Mouse (Mus musculus): ENCODE measurements at regions not wholly inside any gene's neighbourhood (a gene's known extent, or its start where the extent isn't known, plus 50 kb on each side); places are given as distances from the start of the nearest gene placed in this dataset.

DNA sequence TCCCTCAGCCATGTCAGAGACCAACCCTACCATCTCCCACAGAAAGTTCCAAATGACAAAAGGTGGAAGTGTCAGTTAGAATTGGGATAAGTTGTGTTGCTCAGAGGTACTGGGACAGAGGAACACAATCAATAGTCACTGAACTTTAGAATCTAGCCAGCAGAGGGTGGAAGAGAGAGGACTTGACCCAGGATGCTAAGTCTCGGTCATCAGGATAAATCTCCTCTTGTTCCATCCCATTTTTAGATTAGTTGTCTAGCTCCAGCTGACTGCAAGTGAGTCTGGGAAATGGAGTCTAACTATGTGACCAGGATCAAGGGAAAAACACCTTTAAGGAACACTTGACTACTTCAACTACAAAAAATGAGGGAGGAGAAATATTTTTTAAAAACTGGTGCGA, 91.5 kb downstream of the Fam84b start:
- no peak for DNase-seq

DNA sequence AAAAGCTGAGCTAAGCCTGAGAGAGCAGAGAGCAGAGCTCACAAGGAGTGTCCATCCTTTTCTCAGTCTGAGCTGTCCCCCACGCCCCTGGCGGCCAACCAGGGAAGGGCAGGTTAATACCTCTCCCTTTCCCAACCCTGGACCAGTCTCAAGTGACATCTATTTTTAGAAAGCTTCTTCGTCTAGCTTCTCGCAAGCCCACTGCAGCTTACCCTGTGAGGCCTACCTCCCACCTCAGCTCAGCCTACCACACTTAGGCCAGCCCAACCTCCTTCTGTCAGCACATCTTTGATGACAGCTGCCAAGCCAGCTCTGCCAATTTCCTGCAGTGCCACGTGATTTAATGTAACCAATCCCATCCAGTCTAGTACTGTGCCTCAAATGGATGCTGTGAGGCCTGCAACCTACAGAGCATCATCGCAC, 93.6 kb downstream of the Fam84b start:
- DNase-seq = no peak

DNA sequence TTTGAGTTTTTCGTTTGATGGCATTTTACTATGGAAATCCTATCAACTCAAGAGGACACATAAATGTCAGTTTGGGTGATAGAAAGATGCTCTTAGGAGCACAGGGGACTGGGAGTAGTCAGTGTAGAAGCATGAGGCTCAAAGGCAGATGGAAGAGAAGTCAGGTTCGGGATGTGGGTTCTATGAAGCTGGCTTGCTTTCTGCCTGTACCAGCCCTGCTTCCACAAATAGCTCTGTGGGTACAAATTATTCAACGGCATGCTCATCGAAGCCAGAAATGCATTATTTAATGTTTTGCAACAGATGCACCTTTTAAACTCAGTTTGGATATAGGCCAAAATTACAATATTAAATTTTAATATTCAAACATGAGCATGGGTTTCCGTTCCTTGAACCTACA, 99.3 kb downstream of the Fam84b start:
- DNase-seq = no peak

DNA sequence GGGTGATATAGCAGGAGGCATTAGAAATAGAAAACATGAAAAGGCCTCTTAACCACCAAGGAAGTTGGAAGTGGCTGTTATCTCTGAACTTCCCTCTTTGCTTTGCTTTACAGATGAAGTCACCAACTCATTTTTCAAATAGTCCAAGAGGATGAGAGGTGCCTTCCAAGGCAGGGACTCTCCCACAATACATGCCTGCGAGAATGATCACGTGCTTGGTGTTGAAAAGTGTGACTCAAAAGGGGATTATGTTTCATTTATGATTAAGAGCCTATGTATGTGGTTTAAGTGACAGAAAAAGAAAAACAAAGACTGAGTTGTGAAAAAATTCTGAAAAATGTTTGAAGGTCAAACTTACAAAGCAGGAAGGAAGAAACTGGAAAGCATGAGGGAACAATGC, 114.0 kb downstream of the Fam84b start:
- DNase-seq = no peak

DNA sequence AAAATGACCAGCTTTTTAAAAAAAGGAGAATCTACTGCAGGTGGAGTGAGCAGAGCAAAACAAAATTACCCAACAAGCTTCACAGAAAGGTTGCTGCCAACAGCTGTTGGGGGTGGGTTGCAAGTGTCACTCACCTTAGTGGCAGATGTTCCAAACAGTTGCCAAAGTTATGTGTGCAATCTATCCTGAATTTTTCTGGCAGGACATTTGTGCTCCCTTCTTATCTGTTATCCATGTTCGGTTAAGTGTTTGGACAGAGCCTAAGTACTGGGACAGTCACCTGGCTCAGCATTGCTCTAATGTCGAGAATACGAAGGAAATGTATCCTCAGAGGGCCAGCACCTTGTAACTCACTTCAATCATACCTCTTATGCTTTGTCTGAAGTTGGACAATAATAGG, 115.3 kb downstream of the Fam84b start:
- no peak for DNase-seq

DNA sequence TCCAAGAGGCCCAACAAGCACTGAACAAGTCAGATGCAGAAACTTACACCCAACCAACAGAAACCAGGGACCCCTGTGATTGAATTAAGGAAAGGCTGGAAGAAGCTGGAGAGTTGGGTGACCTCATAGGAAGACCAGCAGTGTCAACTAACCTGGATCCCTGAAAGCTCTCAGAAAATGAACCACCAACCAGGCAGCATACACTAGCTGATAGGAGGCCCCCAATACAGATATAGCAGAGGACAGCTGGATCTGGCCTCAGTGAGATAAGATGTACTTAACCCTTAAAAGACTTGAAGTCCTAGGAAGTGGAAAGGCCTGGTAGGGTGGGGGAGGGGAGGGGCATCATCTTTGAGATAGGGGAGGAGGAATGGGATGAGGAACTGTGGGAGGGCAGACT, 121.2 kb downstream of the Fam84b start:
- DNase-seq = no peak

DNA sequence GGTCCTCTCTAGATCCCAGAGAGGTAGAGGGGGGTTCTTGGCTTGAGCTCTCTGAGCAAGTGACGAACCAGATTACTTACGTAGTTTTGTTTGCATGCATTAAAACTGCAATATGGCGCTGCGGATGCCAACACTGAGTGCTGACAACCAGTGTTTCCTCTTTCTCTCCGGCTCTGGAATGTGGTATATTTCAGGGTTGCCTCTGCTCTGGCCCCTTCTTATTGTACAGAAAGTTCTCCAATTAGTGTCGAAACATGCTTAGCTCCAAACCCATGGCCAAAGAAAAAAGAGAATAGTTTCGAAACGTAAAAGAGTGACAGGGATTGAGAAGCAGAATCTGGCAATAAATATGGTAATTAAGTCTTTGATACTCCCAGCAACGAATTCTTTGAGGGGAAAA, 124.8 kb downstream of the Fam84b start:
- DNase-seq = no peak

DNA sequence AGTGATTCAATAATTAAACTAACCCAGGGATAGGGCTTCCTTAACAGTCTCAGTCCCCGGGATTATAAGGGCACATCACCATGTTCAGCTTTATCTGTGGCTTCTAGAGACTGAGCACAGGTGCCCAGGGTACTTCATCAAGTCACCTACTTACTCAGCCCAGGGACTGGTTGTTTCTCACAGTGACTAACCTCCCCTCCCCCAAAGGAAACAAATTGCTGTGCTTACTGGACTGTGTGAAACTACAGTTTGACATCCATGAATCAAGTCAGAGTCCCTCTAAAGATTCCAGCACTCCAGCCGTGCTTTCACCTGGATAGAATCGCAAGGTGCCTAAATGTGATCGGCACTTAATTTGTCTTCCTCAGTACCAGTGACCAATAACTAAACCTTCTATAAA, 125.2 kb downstream of the Fam84b start:
- DNase-seq = no peak

DNA sequence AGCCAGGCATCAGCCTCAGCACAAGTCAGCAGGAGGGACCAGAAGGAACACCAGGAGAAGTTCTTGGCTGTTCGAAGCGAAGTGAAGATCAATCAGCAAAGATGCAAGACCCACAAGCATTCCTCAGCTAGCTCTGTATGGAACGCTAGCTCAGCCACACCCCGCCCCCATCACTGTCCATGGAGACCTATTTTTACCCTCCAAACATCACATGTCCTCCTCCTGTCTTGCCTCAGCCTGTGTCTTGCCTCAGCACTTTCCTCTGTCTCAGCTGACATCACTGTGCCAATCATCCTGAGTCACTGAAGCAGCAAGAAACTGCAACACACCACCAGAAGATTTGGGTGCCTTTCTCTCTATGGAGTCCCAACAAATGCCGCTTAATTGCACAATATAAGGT, 134.2 kb downstream of the Fam84b start:
- DNase-seq = no peak

DNA sequence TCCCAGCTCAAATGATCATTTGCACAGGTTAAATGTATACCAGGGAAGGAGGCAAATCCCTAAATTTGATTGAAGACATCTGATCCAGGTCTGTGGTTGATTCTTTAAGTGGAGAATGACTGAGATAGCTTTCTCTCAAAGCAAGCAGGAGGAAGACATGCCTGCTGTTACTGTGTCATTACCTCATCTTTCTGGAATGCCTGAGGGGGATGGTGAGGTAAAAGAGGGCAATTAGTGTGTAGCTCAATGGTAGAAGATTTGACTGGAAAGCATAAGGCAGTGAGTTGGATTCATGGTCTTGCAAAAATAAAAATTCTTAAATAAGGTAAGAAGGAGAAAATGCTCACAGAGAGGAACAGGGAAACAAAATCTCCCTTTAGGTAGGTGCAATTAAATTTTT, 144.9 kb downstream of the Fam84b start:
- no peak for DNase-seq

DNA sequence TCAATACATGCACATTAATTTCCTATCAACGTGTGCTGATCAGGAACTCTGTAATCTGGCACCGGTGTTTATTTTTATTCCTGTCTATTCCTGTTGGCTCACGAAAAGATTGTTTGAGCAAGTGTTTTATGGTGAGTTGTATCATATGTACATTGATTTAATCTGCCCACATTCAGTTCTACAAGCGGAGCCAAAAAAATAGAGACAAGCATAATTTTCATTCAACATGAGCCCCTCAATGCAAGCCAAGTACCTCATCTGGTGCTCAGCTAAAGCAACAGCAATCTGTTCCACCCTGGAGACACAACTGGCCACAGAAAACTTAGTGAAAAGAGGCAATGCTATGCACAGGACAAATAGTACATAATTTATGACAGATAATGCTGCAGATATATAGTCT, 147.6 kb downstream of the Fam84b start:
- no peak for DNase-seq

DNA sequence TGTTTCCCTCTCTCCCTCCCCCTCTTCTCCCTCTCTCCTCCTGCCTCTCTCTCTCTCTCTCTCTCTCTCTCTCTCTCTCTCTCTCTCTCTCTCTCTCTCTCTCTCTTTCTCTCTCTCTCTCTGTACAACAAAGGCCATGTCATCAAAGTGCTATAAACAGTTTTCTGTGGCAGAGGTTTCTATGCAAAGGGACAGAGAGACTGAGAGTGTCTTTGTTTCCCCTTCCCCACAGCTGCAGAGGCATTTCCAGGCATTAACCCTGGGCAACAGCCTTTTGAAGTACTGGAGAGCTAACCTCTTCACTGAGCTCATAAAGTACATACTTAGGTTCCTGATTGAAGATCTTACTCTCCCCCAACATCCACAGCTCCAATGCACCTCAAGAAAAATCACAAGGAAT, 152.3 kb downstream of the Fam84b start:
- no peak for DNase-seq

DNA sequence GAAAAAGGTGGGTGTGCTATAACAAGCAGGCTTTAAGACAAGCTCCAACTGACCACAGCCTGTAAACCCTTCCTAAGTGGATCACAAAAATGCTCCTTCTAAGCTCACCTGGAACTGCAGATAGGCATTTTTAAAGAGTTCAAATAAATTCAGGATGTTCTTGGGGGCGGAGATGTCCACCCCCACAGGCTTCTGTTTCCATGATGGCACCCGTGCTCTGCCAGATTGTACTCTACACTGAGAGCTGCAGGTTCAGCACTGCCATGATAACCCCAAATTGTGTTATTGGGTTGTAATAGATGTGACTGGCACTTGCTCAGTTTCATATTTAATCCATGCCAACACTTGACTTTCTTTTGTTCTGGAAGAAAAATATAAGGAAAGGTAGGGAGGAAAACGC, 158.8 kb downstream of the Fam84b start:
- DNase-seq = no peak

DNA sequence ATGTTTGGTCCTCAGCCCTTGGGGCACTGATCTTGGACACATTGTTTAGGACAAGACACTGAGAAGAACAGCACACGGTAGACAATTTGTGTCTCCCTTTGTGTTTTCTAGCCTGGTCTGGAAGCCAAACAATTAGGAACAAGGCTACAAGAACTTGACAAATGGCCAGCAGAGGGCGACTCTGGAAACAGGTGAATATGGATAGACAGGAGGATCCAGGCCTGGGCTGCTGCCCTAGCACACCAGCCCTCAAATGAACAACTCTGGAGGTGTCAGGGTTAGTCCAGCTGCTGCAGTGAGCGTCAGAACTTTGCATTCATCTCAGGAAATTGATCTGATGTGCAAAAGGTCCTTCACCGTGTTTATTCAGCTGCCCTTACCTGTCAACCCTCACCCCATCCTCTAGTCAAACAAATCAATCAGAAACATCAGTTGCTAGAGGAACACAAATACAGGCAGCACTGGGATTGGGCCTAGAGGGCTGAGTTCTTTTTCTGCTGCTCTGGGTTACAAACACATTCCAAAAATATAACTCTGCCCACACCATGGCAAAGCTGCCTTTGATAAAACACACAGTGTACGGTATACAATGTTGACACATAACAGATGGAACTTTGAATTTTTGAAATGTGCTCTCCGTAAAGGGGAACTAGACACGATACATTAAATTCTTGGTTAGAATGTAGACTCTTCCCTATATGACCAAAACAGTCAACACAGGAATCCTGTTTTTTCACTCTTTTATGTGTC, 159.7 kb downstream of the Fam84b start:
- no peak for DNase-seq

DNA sequence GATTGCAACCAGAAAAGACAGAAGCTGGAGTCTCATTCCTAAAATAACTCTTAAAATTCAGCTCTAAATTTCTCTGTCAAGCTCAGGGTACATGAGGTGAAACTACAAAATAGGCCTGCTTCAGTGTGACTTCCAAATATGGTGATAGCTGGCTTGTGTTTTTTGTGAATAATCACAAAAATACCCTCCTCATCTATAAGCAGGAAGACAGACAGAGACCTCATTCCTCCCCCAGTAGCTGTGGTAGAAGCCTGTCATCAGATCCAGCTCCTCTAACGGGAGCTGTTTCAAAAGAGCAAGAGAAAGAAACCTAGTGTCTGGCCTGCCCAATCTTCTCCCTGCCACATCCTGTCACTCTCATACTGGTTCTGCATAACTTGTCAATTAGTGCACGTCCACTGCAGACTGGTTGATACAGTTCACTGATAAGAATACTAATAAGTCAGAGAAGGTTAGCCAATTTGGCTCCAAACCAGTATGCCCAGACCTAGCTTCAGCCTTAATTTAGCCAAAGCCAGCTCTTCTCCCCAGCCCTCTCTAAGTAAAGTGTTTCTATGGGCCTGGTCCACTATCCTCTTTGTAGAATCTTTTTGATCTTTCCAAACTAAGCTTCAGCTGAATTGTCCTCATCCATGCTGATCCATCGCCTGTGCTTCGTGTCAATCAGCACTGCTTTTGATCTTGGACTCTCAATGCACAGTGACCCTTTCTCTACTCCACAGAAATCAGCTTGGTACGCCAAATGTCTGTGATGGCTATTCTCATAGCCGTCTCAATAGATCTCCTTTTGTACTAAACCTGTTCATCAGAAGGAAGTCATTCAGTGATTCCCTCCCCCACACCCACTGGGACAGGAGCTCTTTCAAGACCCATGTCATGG, 160.6 kb downstream of the Fam84b start:
- no peak for DNase-seq

DNA sequence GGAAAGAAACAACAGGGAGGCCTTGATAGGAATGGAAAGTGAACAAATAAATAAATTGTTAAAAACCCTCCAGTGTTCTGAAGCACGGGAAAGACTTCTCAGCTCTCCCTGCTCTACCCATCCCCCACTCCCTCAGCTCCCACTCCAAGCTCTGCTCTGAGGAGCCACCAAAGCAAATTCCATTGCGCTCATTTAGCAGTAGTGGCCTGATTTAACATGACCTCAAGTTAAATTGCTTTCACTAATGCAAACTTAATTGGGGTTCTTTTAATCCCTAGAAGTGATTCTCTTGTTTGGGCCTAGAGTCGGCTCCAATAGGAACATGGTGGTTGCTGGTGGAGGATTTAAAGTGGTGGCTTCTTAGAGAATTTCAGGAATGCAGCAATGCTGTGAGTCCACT, 161.4 kb downstream of the Fam84b start:
- DNase-seq = no peak

DNA sequence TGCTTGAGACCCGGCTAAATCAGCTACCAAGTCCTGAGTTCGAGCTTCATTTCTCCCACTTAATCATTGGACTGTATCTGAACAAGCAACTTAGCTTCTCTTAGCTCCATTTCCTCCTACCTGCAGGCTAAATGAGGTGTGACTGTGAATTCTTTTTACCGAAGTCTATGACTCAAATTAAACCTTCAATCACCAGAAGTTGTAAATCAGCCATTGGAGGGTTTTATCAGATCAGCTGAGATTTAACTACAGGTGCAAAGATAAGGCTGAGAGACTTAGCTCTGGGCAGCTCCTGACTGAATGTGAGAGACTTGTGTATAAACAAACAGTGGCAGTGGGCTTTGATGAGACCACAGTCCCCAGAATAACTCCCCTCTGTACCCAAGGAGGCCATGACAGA, 176.2 kb downstream of the Fam84b start:
- DNase-seq = no peak

DNA sequence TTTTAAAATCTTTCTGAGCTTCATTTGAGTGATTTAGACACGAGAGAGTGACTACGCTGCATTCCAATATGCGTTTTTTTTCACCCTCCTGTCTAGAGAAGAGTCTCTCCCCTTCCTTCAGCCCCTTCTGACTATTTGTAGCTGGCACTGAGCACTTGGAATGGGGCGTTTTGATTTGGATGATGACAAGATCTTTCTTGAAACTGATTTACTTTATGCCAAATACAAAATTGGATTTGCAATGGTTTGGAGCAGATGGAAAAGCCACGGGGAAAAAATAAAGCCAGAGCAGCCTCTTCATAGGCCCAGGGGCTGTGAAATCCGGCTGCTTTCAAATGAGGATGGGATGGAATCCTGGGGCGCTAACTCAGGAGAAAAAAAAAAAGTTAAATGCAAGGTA, 196.0 kb downstream of the Fam84b start:
- no peak for DNase-seq

DNA sequence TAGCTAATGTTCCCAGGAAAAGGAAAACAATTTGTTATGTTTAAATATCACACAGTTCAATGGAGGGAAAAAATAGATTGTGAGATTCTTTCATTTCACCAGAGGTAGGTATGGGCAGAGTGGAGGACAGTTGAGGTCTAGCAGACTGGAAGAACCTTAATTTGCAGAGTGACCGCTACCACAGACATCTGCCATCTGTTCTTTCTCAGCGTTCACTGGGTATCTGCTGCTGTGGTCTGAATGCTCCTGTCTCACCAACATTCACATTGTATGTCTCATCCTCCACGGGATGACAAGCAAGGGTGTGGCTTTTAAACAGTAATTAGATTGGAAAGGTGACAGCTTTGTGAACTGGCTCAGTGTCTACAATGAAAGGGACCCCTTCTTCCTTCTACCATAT, 198.5 kb downstream of the Fam84b start:
- no peak for DNase-seq

DNA sequence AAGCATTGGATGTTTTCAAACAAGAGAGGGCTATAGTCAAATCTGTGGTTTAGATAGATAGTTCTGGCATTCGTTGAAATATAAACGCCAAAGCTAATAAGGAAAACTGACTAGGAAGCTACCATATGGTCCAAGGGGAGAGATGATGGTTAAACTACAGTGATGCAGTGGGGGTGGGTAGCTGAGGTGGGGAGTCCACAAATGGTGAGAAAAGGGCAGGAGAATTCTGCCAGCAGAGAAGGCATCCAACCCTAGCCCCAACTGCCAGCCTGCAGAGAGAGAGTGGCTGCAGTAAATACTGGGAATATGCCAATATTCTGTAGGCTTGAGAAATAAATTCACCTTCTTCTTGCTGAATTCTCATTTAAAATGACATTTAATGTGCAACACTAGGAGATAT, 204.3 kb downstream of the Fam84b start:
- DNase-seq = no peak

DNA sequence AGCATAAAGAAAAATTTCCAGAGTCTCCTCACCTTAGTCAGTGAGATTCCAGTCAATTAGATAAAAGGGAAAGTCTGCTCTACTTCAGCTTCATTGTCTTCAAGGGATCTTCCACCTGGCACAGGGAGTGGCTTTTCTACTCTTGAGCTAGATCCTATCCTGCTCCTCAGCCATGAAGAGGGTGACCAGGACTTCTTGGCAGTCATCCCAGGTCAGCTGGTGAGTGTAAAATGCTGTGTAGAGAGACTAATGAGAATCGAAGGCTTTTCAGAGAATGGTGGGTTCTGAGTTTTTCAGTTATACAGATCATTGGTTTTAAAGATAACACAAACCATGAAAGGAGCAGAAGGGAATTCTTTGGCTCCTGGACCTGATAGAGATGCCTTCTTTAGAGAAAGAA, 211.8 kb downstream of the Fam84b start:
- DNase-seq = no peak

DNA sequence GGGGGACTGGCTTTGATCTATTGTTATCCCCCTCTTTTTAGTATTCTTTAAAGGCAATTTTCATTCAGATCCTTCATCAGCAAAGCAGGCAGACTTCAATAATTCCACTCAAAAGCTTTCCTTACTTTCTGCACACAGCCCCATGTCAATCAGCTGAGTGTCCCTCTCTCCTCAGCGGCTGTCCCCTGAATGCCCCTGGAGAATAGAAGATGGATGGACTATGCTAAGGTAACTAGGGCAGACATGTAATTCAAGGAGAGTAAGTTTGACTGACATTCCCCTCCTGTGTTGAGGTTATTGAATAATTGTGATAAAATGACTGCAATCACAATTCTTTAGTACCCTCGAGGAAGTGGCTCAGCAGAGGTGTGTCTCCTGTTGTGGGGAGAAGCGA, 220.1 kb downstream of the Fam84b start:
- DNase-seq = no peak

DNA sequence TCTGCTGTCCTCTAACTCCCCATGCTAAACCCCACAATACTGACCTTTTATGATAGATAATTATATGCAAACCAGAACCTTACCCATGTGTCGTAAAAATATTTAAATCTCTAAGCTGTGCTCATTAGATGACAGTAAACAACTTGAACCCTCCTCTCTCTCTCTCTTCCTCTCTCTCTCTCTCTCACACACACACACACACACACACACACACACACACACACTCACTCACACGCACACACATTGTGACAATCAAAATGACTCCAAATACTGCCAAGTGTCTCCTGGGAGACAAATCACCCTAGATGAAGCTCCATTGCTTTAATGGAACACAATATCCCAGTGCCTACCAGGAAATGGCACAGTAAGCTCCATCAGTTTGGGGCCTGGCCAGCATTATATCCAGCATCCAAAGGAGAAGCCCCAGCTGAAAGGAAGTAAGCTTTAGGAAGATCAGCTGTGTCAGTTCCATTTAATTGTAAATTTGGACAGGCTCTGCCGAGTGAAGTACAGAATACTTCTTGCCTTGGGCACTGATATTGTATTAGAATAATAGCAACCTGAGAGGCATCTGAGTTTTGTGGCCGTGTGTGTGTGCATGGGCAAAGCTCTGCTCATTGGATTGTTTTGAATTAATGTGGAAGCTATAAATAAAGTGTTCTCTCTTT, 220.7 kb downstream of the Fam84b start:
- DNase-seq = no peak
